Mouse (Mus musculus): ENCODE measurements around the gene Il19. TPM values are rescaled to one million over a fixed set of nuclear protein-coding genes. Genes with fewer than 3 reads are reported as not detected.

Il19 gene
- polyA plus RNA-seq, 1 experiment from 2014 or later: not detected

DNA sequence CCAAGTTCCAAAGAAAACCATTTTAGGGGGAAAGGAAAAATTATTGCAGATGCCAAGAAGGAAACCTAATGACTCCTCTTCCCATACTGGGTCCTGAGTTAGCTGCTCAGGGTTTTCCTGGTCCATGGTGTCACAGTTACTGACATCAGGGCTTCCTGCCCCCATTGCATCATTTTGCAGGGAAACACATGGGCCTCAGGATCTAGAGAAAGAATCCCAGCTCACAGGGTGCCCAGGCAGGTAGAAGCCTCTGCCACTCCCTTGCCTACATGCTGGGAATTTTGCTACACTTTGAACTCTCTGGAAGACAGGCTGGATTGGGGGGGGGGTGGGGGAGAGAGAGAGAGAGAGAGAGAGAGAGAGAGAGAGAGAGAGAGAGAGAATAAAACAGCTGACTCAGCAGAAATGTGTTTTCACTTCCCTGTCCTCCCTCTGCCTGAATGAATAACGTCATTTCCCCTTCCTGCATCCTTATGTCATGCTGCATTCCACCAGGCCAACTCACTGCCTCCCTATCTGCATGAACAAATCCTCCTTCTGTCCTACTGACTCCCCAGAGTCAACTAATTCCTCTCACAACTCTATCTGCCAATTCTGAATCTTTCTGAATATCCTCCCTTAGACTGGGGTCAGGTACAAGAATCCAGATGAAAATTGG, 21.5 kb downstream of the Il19 start:
- Histone ChIP-seq H3K9me3 (no peaks in the 10 kb centered on the region), H3K4me3 (replicated peaks) (no peak overlapping the region), H3K4me1 (no peaks in the 10 kb centered on the region), H3K9ac (no peak overlapping the region), H3K27ac (no peak overlapping the region), H3K36me3 (replicated peaks) (no peaks in the 10 kb centered on the region), H3K4me2 (no peak overlapping the region), H3K27me3 (no peaks in the 10 kb centered on the region)
- WGBS: 42% methylated on average over 1 of the region's 1 CpGs
- no peak for ATAC-seq (ENCODE audit: low FRiP score)

DNA sequence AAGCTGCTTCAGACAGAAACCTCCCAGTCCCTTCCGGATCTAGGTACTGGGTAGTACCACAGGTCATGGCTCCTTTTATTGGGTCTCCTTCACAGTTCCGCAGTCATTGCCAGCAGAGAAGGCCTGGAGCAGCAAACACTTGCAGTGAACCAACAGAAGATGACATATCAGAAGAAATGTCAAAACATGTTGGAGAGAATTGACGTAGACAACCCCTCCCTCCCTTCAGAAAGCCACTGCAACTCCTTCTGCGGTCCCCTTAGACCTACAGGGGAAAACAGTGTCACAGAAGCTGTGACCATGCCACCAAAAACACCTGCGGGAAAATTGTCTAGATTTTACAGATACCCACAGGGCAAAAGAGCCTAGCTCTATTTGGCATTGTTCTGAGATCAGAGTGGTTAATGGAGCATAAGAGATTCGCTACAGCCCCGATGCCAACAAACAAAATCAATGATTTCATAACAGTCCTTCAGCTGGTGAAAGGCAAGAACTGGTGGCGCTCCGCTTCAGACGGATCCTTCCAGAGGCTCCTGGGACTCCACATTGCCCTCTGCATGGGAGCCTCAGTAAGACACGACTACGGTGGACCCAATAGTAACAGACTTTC, 28.4 kb downstream of the Il19 start, which contains the start of gene Il20:
Il20 (minus strand) TSS at position 51 of the 610 bp plus-strand sequence.
- 75% methylated on average over 12 of the region's 12 CpGs for WGBS
- H3K4me3 ChIP-seq (replicated peaks): no peak within 1 kb of the TSS
- no peak for ATAC-seq (ENCODE audit: low FRiP score)
- no peak within 1 kb of the TSS for H3K9ac ChIP-seq
- no peaks in the 10 kb centered on the region for H3K4me1 ChIP-seq
- H3K36me3 ChIP-seq (replicated peaks): no peaks in the 10 kb centered on the region
- no peak within 1 kb of the TSS for H3K4me2 ChIP-seq
- H3K27ac ChIP-seq: no peak within 1 kb of the TSS
- H3K9me3 ChIP-seq: no peaks in the 10 kb centered on the region
- no peaks in the 10 kb centered on the region for H3K27me3 ChIP-seq

DNA sequence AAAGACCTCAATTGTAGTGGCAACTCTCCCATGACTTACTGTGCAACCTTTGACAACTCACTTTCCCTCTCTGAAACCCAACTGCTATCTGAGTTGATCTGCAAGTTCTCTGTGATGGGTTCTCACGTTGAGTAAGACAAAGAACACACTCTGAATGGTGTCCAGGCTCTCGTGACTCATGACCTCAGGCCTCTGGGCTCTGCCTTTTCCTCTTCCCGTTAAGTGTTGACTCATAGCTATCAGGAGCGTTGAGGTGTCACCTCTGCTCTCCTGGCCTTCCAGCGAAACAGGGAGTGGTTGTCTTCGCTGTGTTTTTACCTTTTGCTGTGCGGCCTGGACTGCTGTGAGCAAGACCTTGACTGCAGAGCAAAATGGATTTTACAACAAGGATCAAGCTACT, 37.4 kb downstream of the Il19 start:
- Histone ChIP-seq H3K4me1 (no peaks in the 10 kb centered on the region), H3K4me3 (replicated peaks) (no peak overlapping the region), H3K9ac (no peak overlapping the region), H3K27ac (no peak overlapping the region), H3K9me3 (no peaks in the 10 kb centered on the region), H3K27me3 (no peaks in the 10 kb centered on the region), H3K4me2 (no peak overlapping the region), H3K36me3 (replicated peaks) (no peaks in the 10 kb centered on the region)
- 82% methylated on average over 7 of the region's 7 CpGs for WGBS
- ATAC-seq (ENCODE audit: low FRiP score): no peak

DNA sequence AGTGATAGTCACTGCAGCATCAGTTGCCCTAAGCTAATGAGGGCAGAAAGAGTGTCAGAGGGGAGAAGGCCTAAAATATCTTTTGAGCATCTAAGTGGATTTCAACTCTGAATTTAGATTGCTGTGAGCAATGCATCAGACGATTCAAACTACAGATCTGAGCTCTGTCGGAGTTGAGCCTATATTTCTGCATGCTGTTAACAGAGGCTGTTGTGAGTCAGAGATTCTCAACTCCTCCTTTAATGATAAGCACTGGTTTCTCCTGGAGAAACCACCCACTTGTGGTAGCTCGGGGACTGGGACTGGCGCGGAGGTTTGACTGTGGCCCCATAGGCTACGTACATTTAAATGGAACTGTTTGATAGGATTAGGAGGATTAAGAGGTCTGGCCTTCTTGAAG, 45.4 kb downstream of the Il19 start:
- Histone ChIP-seq H3K36me3 (replicated peaks) (no peaks in the 10 kb centered on the region), H3K27me3 (no peaks in the 10 kb centered on the region), H3K27ac (no peak overlapping the region), H3K9ac (no peak overlapping the region), H3K4me2 (no peak overlapping the region), H3K4me3 (replicated peaks) (no peak overlapping the region), H3K9me3 (no peaks in the 10 kb centered on the region), H3K4me1 (0 out of 2 replicates have a peak, but pooled peaks cover 2% of the 10 kb centered on the region)
- no peak for ATAC-seq (ENCODE audit: low FRiP score)
- 25% methylated on average over 6 of the region's 6 CpGs for WGBS

DNA sequence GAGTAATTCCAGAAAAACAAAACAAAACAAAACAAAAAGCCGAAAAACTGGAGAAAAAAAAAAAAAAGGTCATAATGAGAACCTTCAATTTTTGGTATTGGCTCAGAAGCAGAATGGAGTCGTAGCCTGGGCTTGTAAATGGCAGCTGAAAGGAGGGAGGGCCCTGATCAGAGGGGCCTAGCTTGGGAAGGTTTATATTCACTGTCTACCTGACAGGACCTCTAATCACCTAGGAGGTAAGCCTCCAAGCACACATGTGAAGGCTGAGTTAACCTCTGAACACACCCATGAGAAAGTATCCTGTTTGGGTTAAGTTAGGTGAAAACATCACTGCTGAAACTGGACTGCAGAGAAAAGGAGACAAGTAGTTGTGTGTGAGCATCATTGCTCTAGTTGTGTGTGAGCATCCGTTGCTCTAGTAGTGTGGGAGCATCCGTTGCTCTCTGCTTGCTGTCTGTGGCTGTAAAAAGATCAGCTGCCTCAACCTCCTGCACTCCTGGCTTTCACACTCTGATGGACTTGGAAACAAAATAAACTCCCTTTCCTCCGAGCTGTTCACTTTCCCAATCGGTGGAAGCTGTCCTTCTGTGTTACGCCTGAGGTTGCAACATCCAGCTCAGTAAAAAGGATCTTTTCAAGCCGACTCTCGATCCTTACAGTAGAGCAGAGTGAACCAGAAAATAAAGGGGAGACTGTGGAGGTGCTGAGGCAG, 46.4 kb downstream of the Il19 start:
- ATAC-seq (ENCODE audit: low FRiP score): no peak
- 68% methylated on average over 9 of the region's 9 CpGs for WGBS

DNA sequence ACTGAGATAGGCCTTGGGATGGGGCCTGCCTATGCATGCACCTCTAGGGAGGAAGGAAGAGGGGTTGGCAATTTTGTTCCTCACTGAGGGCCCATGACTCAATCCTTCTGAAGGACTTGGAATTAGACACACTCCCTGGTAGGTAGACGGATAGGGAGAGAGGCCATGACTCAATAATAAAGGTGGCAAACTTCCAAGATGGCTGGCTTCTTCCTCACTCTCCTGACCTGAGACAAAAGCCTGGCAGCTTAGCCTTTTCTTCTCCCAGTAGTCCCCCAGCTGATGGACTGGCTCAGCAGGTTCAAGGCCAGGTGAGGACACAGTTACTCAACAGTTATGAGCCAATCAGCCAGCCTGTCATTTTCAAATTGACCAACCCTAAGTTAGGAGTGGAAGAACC, 47.5 kb downstream of the Il19 start:
- Histone ChIP-seq H3K4me1 (0 out of 2 replicates have a peak, but pooled peaks cover 2% of the 10 kb centered on the region), H3K4me3 (replicated peaks) (no peak overlapping the region), H3K27me3 (no peaks in the 10 kb centered on the region), H3K9me3 (no peaks in the 10 kb centered on the region), H3K9ac (no peak overlapping the region), H3K27ac (no peak overlapping the region), H3K4me2 (no peak overlapping the region), H3K36me3 (replicated peaks) (no peaks in the 10 kb centered on the region)
- ATAC-seq (ENCODE audit: low FRiP score): no peak
- WGBS: 89% methylated on average over 1 of the region's 1 CpGs

More for the DNA sequence above, 46.4 kb downstream of the Il19 start:
- no peaks in the 10 kb centered on the region for H3K36me3 ChIP-seq (replicated peaks)
- H3K4me3 ChIP-seq (replicated peaks): no peak overlapping the region
- no peak overlapping the region for H3K4me2 ChIP-seq
- H3K27ac ChIP-seq: no peak overlapping the region
- 0 out of 2 replicates have a peak, but pooled peaks cover 2% of the 10 kb centered on the region for H3K4me1 ChIP-seq
- no peaks in the 10 kb centered on the region for H3K9me3 ChIP-seq
- no peak overlapping the region for H3K9ac ChIP-seq
- no peaks in the 10 kb centered on the region for H3K27me3 ChIP-seq

DNA sequence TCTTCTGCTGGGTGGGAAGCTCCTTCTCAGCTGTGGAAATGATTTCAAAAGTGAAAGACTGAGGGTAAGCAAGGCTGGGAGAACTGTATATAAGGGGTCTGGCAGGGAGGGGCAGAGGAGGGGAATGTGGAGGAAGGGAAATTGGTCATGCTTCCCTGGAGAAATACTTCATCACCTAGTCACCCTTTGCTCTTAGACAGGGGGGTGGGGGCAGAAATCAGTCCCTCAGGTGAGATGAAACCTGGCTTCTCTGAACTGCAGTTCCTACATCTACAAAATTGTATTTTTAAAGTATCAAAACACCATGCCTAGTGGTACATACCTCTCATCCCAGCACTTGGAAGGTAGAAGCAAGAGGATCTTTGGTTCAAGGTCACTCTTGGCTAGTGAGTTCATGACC, 52.6 kb downstream of the Il19 start, which contains the start of gene Il24:
Il24 (minus strand) TSS at position 101 of the 400 bp plus-strand sequence.
- Histone ChIP-seq H3K27me3 (0 out of 2 replicates have a peak, but pooled peaks cover 2% of the 10 kb centered on the region), H3K9me3 (no peaks in the 10 kb centered on the region), H3K9ac (no peak within 1 kb of the TSS), H3K4me2 (no peak within 1 kb of the TSS), H3K36me3 (replicated peaks) (no peaks in the 10 kb centered on the region), H3K27ac (no peak within 1 kb of the TSS), H3K4me3 (replicated peaks) (no peak within 1 kb of the TSS), H3K4me1 (no peaks in the 10 kb centered on the region)
- no peak for ATAC-seq (ENCODE audit: low FRiP score)

DNA sequence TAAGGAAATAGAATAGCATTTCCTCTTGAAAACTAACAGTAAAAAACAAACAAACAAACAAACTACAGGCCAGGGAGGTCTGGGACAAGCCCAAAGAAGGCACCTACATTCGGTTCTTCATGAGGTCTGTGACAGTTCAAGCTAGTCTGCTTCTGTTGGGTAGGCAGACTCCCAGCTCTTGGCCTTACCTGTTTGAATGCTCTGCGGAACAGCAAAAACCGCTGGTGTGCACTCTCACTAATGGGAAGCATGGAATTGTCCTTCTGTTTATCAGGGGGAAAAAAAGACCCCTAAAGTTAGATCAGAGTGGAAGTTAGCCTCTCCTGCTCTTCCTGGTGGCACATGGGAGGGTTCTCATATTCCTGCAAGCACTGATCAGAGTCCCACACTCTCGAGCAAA, 56.8 kb downstream of the Il19 start:
- no peak for ATAC-seq (ENCODE audit: low FRiP score)
- no peak overlapping the region for H3K4me2 ChIP-seq
- peaks cover 26% of the 10 kb centered on the region for H3K27me3 ChIP-seq
- H3K27ac ChIP-seq: no peak overlapping the region
- no peaks in the 10 kb centered on the region for H3K9me3 ChIP-seq
- no peak overlapping the region for H3K4me3 ChIP-seq (replicated peaks)
- no peak overlapping the region for H3K9ac ChIP-seq
- H3K4me1 ChIP-seq: peaks cover 4% of the 10 kb centered on the region
- WGBS: 88% methylated on average over 4 of the region's 4 CpGs
- no peaks in the 10 kb centered on the region for H3K36me3 ChIP-seq (replicated peaks)

Other genes starting within 250 kb of the Il19 start
- gene Gm29427, start 224.3 kb downstream of the Il19 start, polyA plus RNA-seq (2016; fragmentation: Nextera tagmentation; extraction: Ambion mirVana): not detected in 2 replicates
- 18.0 and 18.9 TPM in 2 replicates for gene Yod1, start 222.8 kb downstream of the Il19 start, polyA plus RNA-seq (2016; fragmentation: Nextera tagmentation; extraction: Ambion mirVana)
- 14.0 and 14.3 TPM in 2 replicates for gene Pfkfb2, start 210.9 kb downstream of the Il19 start, polyA plus RNA-seq (2016; fragmentation: Nextera tagmentation; extraction: Ambion mirVana)
- 0.33 and 0.45 TPM in 2 replicates for gene AA986860, start 208.1 kb downstream of the Il19 start, polyA plus RNA-seq (2016; fragmentation: Nextera tagmentation; extraction: Ambion mirVana)
- not detected in 2 replicates for gene Fcamr, start 139.2 kb downstream of the Il19 start, polyA plus RNA-seq (2016; fragmentation: Nextera tagmentation; extraction: Ambion mirVana)
- not detected in 2 replicates for gene Pigr, start 113.4 kb downstream of the Il19 start, polyA plus RNA-seq (2016; fragmentation: Nextera tagmentation; extraction: Ambion mirVana)
- gene Fcmr, start 74.4 kb downstream of the Il19 start, polyA plus RNA-seq (2016; fragmentation: Nextera tagmentation; extraction: Ambion mirVana): not detected in 2 replicates
- gene Il24, start 52.7 kb downstream of the Il19 start, polyA plus RNA-seq (2016; fragmentation: Nextera tagmentation; extraction: Ambion mirVana): not detected in 2 replicates
- gene Il20, start 28.7 kb downstream of the Il19 start, polyA plus RNA-seq (2016; fragmentation: Nextera tagmentation; extraction: Ambion mirVana): not detected in 2 replicates
- gene Il10, start 79.7 kb upstream of the Il19 start, polyA plus RNA-seq (2016; fragmentation: Nextera tagmentation; extraction: Ambion mirVana): not detected in 2 replicates
- gene Mapkapk2, start 157.7 kb upstream of the Il19 start, polyA plus RNA-seq (2016; fragmentation: Nextera tagmentation; extraction: Ambion mirVana): 51.0 and 55.3 TPM in 2 replicates
- 20.9 and 21.8 TPM in 2 replicates for gene Dyrk3, start 198.2 kb upstream of the Il19 start, polyA plus RNA-seq (2016; fragmentation: Nextera tagmentation; extraction: Ambion mirVana)
- gene Eif2d, start 213.1 kb upstream of the Il19 start, polyA plus RNA-seq (2016; fragmentation: Nextera tagmentation; extraction: Ambion mirVana): 54.8 and 56.0 TPM in 2 replicates